Mouse (Mus musculus) liver, adult 2 months (tissue): ENCODE measurements at regions not wholly inside any gene's neighbourhood (a gene's known extent, or its start where the extent isn't known, plus 50 kb on each side); places are given as distances from the start of the nearest gene placed in this dataset.
A peak's percentile ranks its signal among the peaks of the same experiment; 100 is the strongest.

Source experiments
- DNase-seq: peaks from one replicate; pipeline ENCODE4 v3.0.0-alpha.2; 2011; ENCODE audit warnings: low read depth, low spot score; ENCODE audit errors: extremely low read depth
- H3K27ac ChIP-seq: fragments of 200-500 bp; replicated peaks from 2 replicates; pipeline ENCODE4 v1.5.1; 2012; ENCODE audit warnings: low read depth, mild to moderate bottlenecking, control low read depth, inconsistent platforms, low read length; ENCODE audit not compliant: insufficient read depth
- H3K27me3 ChIP-seq: fragments of 200-500 bp; 2 replicates; pipeline ENCODE4 v1.6.1; 2012; ENCODE audit warnings: mild to moderate bottlenecking, moderate library complexity, low read length, inconsistent platforms; ENCODE audit not compliant: control insufficient read depth, insufficient read depth
- H3K36me3 ChIP-seq: fragments of 200-500 bp; 2 replicates; pipeline ENCODE4 v1.6.1; 2012; ENCODE audit warnings: low read length, inconsistent platforms; ENCODE audit not compliant: control insufficient read depth, insufficient read depth
- H3K4me1 ChIP-seq: fragments of 200-500 bp; 2 replicates; pipeline ENCODE4 v1.6.1; 2011; ENCODE audit warnings: low read length; ENCODE audit not compliant: control insufficient read depth, insufficient read depth
- H3K4me3 ChIP-seq: fragments of 200-500 bp; 2 replicates; pipeline ENCODE4 v1.5.1; 2011; ENCODE audit warnings: low read depth, mild to moderate bottlenecking, control low read depth, low read length, moderate library complexity; ENCODE audit not compliant: insufficient read depth
- H3K79me2 ChIP-seq: fragments of 200-500 bp; 2 replicates; pipeline ENCODE4 v1.6.1; 2012; ENCODE audit warnings: inconsistent platforms, mild to moderate bottlenecking, low read length, moderate library complexity; ENCODE audit not compliant: control insufficient read depth, insufficient read depth
- H3K9ac ChIP-seq: fragments of 200-500 bp; 2 replicates; pipeline ENCODE4 v1.6.1; 2012; ENCODE audit warnings: low read depth, mild to moderate bottlenecking, control low read depth, inconsistent platforms, low read length
- CTCF ChIP-seq: fragments of 200-500 bp; IDR thresholded peaks from 2 replicates; pipeline ENCODE4 v1.5.1; 2011; ENCODE audit warnings: low read depth, low read length, control low read depth
- POLR2A ChIP-seq: fragments of 200-500 bp; IDR thresholded peaks from 2 replicates; pipeline ENCODE4 v1.6.1; 2011; ENCODE audit warnings: low read length, control low read depth; ENCODE audit not compliant: insufficient read depth; ENCODE audit errors: extremely low read depth
- WGBS: fragments of 180-500 bp; shearing (Covaris S2); methylation state at CpG from one replicate; pipeline ENCODE4 v1.1.7; 2018; 5-methylcytosine and 5-hydroxymethylcytosine counted together

- no peak overlapping the region for H3K9ac ChIP-seq
- H3K4me3 ChIP-seq = no peak overlapping the region
- 86% methylated on average over 1 of the region's 1 CpGs for WGBS
- TF ChIP-seq POLR2A = no peak
- TF ChIP-seq CTCF = no peak
- no peak for DNase-seq
- no peaks in the 10 kb centered on the region; the same call in 1 of the 2 replicates for H3K4me1 ChIP-seq
- no peaks in the 10 kb centered on the region for H3K27me3 ChIP-seq
- H3K79me2 ChIP-seq = no peaks in the 10 kb centered on the region
- no peaks in the 10 kb centered on the region for H3K36me3 ChIP-seq
- no peak overlapping the region for H3K27ac ChIP-seq
Observed at GRCm38 (mm10) chr3:81421875-81422274, 385.7 kb downstream of the Pdgfc start.

- 9% methylated on average over 2 of the region's 2 CpGs for WGBS
- peak; percentile 99 for DNase-seq
Observed at GRCm38 (mm10) chr3:81426765-81427164, 390.5 kb downstream of the Pdgfc start.

More at GRCm38 (mm10) chr3:81426765-81427164, 390.5 kb downstream of the Pdgfc start:
- Histone ChIP-seq H3K36me3 (no peaks in the 10 kb centered on the region), H3K27me3 (no peaks in the 10 kb centered on the region), H3K79me2 (no peaks in the 10 kb centered on the region), H3K4me3 (no peak overlapping the region), H3K4me1 (no peaks in the 10 kb centered on the region; the same call in 1 of the 2 replicates), H3K27ac (no peak overlapping the region), H3K9ac (no peak overlapping the region)
- TF ChIP-seq POLR2A (no peak), CTCF (no peak)
